Mouse (Mus musculus): Measurements from ENCODE around the gene Rab15. TPM values are rescaled to one million over a fixed set of nuclear protein-coding genes. Genes with fewer than 3 reads are reported as not detected.
"Not testable (repeated sequence)": the region's sequence is repeated elsewhere in the genome, so short reads cannot be mapped to it uniquely, and the experiment has no call there.

The Rab15 gene
- total RNA-seq, 4 experiments from 2014 or later = 153 to 196 (median 173) TPM

- no peak for DNase-seq (ENCODE audit: low spot score in 2 of 2)
These were observed 2.9 kb downstream of the Rab15 start for GRCm38 (mm10) chr12:76819816-76820215.

DNA sequence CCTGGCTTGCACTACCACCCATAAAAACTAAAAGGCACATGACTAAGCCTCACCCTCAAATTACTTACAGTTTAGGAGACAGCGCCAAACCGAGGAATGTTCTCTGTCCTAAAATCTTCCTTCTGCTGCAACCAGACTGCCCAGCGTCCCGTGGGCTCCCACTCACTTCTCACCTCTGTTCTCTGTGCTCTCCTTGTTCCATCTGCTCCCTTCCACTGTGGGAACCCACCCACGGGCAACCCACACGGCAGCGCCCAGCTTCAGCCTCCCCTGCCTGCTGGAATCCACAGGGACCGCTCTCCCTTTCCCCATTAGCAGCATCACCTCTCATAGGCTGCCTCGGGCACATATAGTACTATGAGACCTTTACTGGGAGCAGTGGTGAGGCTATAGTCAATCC, 3.8 kb downstream of the Rab15 start:
- DNase-seq (ENCODE audit: low spot score in 2 of 2) = peak; percentile 60 to 65

- DNase-seq (ENCODE audit: low spot score in 2 of 2) = no peak
These were observed 4.6 kb downstream of the Rab15 start for GRCm38 (mm10) chr12:76818120-76818519.

GRCm38 (mm10) chr12:76817176-76817575, 5.5 kb downstream of the Rab15 start:
- no peak for DNase-seq (ENCODE audit: low spot score in 2 of 2)

- DNase-seq (ENCODE audit: low spot score in 2 of 2) = no peak
These were observed 6.0 kb downstream of the Rab15 start for GRCm38 (mm10) chr12:76816720-76817119.

DNA sequence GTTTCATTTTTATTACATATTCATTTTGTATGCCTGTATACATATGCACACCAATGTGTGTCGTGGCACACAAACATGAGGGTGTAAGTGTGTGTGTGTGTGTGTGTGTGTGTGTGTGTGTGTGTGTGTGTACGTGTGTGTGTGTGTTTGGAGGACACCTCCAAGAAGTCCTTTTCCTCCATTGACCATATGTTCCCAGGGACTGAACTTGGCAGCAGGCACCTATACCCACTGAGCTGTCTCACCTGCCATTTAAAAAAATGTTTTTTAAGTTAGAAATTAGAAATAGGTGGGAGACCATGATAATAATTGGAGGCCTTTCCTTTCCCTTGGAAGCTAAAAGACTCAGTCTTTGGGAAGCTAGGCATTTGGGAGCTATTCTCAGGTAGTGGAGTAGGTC, 8.6 kb downstream of the Rab15 start:
- DNase-seq (ENCODE audit: low spot score in 2 of 2) = no peak

DNA sequence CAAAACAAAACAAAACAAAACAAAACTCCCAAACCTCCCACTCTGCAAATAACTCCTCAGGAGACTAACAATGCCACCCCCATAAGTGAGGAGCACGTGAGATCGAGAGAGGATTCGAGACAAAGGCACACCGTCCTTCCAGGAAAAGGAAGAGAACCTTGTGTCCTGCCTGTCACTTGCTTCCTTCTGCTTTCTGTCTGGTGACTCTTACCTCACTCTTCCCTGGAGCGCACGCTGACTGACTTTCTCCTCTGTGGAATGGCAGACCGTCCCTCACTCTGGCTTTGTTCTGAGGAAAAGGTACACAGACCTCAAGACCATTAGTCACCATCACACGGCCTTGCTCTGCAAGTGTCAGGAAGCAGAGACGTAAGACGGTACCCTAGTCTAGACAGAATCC, 9.2 kb downstream of the Rab15 start:
- no peak for DNase-seq (ENCODE audit: low spot score in 2 of 2)

DNA sequence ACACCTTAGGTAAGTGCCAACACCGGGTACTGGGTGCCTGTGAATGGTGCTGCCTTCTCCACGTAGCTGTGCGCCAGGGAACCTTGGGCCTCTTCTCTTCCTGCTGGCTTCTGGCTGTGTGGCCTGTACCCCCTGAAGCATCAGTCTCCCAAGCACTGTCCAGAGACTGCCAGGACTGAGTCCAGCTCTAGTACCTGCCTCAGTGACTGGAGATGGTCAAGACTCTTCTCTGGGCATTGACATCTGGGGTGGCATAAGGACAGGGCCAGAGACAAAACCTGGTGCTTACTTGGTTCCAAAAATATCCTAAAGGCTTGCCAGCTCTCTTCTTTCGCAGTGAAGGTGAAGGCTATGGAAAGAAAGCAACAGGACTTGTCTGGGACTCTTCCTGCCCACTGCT, 11.7 kb downstream of the Rab15 start:
- DNase-seq (ENCODE audit: low spot score in 2 of 2) = no peak

- DNase-seq (ENCODE audit: low spot score in 2 of 2) = no peak
These were observed 12.2 kb downstream of the Rab15 start for GRCm38 (mm10) chr12:76810491-76810890.

DNA sequence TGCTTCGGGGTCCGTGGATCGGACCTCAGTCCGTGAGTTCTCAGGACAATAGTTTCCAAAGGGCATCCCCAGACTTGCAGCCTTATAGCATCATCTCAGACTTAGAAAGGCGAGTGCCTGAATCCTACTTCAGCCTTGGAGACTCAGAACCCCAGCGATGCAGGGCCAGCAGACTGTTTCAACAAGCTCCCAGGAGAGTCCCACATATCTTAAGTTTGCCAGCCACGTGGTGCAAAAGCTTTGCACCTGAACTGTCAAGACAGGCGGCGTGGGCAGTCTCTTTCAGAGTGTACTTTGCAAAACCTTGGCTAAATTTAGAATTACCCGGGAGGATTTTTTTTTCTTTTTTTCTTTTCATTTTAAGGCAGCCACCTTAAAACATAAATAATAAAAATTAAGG, 14.9 kb downstream of the Rab15 start:
- DNase-seq (ENCODE audit: low spot score in 2 of 2) = no peak

GRCm38 (mm10) chr12:76805056-76805811, 17.5 kb downstream of the Rab15 start:
- no peak for DNase-seq (ENCODE audit: low spot score in 2 of 2)

DNA sequence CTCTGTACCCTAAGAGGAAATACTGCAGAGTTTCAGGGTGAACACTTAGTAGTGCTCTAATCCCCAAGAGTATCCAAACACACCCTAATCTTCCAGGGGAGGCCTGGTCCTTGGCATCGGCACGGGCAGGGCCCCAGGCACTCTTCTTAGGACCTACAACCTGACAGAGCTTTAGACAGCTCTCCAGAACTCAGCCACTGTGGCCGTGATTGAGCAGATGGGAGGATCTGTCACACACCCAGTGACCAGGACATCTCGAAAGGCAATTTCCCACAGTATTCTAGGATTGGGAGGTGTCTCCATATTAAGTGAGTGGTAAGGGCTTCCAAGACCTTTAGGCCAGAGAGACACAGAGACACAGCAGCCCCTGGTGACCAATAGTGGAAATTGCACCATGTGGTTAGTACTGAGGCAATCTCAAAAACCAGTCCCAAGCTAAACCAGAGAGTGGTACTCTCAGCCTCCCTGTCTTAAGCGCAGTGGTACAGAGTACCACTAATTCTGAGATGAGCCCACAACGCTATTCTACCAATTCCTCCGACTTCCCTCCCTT, 18.9 kb downstream of the Rab15 start:
- DNase-seq (ENCODE audit: low spot score in 2 of 2) = peak in 1 of 2 experiments; percentile 47

- no peak for DNase-seq (ENCODE audit: low spot score in 2 of 2)
These were observed 19.7 kb downstream of the Rab15 start for GRCm38 (mm10) chr12:76803028-76803427.

DNA sequence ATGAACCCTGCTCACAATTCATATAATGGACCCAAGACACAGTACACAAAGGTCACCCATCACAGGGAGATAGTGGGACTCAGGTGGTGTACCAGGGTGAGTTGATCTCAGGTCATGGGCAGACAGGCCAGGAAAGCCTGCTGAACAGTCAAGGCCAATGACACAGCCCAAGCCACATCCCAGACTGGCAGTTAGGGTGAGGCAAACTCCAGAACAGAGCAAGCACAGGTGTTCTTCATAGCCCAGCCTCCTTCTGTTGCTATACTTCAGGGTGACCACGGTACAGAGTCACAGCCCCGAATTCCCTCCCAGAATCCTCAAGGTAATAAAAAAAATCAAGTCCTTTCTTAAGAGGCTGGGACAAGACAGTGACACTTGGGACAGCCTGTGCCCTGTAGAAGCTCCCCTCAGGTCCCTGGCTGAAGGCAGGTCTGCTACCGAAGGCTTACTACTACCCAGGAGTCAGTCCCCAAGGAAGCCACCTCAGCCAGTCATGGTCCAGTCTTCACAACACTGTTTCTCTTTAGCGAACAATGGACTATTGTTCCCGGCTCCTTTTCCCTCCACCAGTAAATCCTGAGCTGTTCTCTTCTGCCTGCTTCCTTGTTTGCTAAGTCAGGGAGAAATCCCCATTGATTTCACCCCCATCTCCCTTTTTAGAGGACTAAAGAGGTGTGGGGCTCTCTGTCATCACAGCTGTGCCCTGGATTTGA, 24.5 kb downstream of the Rab15 start:
- DNase-seq (ENCODE audit: low spot score in 2 of 2) = no peak

GRCm38 (mm10) chr12:76796938-76797539, 25.7 kb downstream of the Rab15 start:
- DNase-seq (ENCODE audit: low spot score in 2 of 2) = no peak

DNA sequence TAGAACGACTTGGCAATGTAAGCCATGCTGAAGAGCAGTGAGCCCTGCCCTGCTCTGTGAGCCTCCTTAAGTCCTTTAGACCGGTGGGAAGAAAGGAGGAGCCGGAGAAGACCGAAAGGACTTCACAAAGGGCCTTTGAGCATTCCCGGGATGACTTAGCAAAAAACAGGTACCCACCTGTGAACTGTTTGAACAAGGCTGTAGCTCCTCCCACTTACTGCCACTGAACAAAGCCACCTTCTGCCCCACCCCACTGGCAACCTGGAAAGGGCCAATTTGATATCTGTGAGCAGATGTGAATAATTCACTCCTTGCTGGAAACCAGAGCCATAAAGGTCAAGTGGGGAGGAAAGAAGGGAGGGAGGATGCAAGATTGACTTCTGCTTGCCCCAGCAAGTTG, 27.4 kb downstream of the Rab15 start, which contains the start of gene Gpx2:
Gene Gpx2 (minus strand): TSS at position 205 of the 400 bp plus-strand sequence.
- DNase-seq (ENCODE audit: low spot score in 2 of 2) = no peak

- DNase-seq (ENCODE audit: low spot score in 2 of 2) = not testable (repeated sequence)
These were observed 30.2 kb downstream of the Rab15 start for GRCm38 (mm10) chr12:76792540-76792939.

DNA sequence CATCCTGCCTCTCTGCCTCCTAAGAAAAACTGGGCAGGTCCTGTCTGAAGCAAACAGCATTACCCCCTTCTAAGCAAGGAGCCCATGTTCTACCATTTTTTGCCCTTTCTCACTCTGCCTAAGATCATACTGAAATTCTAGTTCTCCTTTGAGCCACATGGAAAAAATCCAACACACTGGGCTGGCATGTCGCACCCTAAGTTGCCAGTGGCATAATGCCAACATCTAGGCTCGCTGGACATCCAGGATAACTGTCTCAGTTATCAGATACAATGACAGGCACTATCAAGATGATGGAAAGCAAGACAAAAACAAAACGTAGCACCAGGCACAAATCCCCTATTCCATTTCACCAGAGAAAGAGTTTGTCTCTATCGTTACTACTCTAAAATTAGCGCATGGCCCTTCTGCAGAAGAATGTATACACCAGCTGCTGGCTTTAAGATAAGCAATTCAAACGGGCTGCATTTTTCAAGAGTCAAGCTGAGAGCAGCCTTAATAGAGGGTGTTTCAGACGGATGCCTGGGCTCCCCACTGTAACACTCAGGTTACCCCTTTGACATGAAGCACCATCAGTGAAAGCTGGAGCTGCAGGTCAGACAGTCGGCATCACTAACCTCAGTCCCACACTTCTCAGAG, 32.1 kb downstream of the Rab15 start:
- no peak for DNase-seq (ENCODE audit: low spot score in 2 of 2)

- no peak for DNase-seq (ENCODE audit: low spot score in 2 of 2)
These were observed 38.6 kb downstream of the Rab15 start for GRCm38 (mm10) chr12:76784056-76784619.

DNA sequence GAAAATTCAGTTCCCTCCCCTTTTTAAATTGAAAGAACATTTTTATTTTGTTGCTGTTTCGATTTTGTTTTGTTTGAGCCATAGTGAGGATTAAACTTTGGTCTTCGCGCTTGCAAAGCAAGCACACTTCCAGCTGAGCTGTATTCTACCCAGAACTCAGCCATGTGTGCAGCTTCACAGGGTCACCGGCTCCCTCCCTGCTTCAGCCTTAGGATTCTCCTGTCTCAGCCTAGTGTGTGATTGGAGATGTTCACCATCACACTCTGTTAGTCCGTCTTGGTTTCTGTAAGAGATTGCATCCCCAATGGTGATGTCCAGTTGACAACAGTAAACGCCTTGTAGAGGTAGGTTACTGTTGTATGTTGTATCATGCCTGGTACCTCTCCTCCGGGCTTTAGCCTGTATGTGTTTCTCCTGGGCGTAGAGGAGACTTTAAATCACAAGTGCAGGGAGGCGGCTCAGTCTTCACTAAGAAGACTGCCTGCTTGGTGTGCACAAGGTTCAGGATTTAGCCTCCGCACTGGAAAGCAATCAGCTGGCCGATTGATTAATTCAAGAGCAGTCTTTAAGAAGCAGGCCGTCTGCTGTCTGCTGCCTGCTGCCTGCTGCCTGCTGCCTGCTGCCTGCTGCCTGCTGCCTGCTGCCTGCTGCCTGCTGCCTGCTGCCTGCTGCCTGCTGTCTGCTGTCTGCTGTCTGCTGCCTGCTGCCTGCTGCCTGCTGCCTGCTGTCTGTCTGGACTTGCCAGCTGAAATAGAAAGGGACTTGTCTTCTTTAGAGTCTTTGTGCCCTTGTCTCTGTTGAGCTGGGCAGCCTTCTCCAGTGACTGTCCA, 41.9 kb downstream of the Rab15 start:
- no peak for DNase-seq (ENCODE audit: low spot score in 2 of 2)
